Mouse (Mus musculus): ENCODE results near the gene Atxn3.

Gene Atxn3

DNA sequence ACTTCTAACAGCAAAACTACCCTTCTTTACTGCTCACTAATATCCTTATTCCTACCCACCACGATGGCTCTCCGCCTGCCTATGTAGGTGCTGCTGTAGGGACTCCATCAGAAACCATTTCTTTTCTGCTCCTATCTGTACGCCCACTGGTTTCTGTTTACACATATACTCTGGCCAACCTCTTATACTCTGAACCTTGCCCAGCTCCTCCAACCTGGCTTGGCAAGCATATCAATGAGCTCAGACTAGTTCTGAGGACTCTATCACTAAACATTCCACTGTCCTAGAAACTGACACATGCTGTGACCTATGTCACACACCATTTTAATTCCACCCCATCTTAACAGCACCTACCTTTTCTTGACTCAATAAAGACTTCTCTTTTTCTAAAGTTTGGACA, 68.7 kb downstream of the Atxn3 start:
- DNase-seq (ENCODE audit: low read depth), result no peak

DNA sequence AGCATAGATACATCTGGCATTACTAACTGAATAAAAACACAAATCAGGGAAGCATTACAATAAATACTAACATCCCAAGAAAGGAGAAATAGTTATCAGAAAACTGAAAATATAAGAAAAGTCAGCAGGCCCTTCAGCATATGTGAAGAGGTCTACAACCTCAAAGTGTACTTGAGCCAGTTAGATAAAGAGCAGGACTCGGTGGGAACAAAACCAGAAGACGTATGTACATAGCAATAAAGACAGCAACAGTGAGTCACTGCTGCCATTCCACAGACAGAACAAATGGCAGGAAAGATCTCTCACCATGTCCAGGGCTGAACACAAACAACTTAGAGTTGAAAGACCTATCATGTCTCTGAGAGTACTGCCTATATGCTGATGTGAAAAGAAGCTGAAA, 69.7 kb downstream of the Atxn3 start:
- no peak for DNase-seq (ENCODE audit: low read depth)

GRCm38 (mm10) chr12:101884926-101885325, 73.1 kb downstream of the Atxn3 start:
- no peak for DNase-seq (ENCODE audit: low read depth)

DNA sequence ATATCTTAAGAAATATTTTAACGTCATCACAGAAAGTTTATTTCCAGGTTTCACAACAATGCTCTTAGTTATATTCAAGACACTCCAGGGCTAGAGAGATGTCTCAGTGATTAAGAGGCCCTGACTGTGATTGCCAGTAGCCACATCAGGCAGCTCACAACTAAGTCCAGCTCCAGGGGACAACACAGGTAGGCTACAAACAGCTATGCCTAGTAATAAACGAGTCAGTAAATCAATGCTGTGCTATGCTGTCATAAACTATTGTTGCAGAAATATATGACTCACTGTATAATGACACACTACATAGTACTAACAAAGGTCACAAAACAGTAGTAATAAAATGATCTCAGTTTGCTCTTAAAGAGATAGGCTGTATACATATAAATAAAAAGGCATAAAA, 81.7 kb downstream of the Atxn3 start:
- no peak for DNase-seq (ENCODE audit: low read depth)

- DNase-seq (ENCODE audit: low read depth), result peak; percentile 62
Observed at GRCm38 (mm10) chr12:101875107-101875506, 82.9 kb downstream of the Atxn3 start.

All from induced T-regulatory cell, adult 2 months (primary cell).